Mouse (Mus musculus) heart, adult 2 months (tissue): ENCODE measurements around the gene Slc13a2.

Source experiments
- CTCF ChIP-seq: fragments of 200-600 bp; IDR thresholded peaks from 2 replicates; pipeline ENCODE4 v1.8.1; 2022; ENCODE audit warnings: antibody characterized with exemption, mild to moderate bottlenecking, moderate library complexity
- EP300 ChIP-seq: fragments of 200-500 bp; IDR thresholded peaks from 2 replicates; pipeline ENCODE4 v1.6.1; 2011; ENCODE audit warnings: low read depth, low read length, control low read depth; ENCODE audit not compliant: insufficient read depth
- POLR2A ChIP-seq: fragments of 200-500 bp; IDR thresholded peaks from 2 replicates; pipeline ENCODE4 v1.6.1; 2011; ENCODE audit warnings: mild to moderate bottlenecking, low read depth, low read length, control low read depth; ENCODE audit not compliant: insufficient read depth

DNA sequence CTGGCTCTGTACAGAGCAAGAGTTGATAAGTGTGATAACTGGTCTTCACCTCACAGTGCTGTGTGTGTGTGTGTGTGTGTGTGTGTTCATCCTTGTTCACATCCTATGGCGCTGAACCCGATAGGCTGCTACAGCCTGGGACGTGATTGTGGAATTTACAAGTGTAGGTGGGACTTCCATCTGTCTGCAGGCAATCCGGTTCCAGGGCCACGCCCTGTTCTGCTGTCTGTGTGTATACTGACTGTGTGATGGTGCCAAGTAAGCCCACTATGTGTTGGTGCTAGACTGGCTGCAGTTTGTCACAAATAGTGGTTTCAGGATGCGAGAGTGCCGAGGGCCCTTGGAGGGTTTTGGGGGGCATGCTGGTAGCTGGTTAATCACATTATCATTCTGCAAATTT, 39.7 kb downstream of the Slc13a2 start:
- TF ChIP-seq POLR2A (no peak), CTCF (no peak), EP300 (no peak)
